Mouse (Mus musculus) thymus, adult 2 months (tissue): ENCODE data around the gene Alox12b. TPM values are rescaled to one million over a fixed set of nuclear protein-coding genes. Genes with fewer than 3 reads are reported as not detected.

Source experiments
- DNase-seq: peaks from one replicate; pipeline ENCODE4 v3.0.0; 2021
- H3K27ac ChIP-seq: fragments of 200-500 bp; 2 replicates; pipeline ENCODE4 v1.5.1; 2012; ENCODE audit warnings: low read length, control low read depth; ENCODE audit not compliant: control insufficient read depth, insufficient read depth
- H3K27me3 ChIP-seq: fragments of 200-500 bp; 2 replicates; pipeline ENCODE4 v1.6.1; 2012; ENCODE audit warnings: mild to moderate bottlenecking, low read length, moderate library complexity, mixed read lengths; ENCODE audit not compliant: control insufficient read depth, insufficient read depth
- H3K36me3 ChIP-seq: fragments of 200-500 bp; 2 replicates; pipeline ENCODE4 v1.6.1; 2012; ENCODE audit warnings: mild to moderate bottlenecking, low read length, moderate library complexity; ENCODE audit not compliant: control insufficient read depth, insufficient read depth
- H3K4me1 ChIP-seq: fragments of 200-500 bp; replicated peaks from 2 replicates; pipeline ENCODE4 v1.6.1; 2012; ENCODE audit warnings: low read length; ENCODE audit not compliant: control insufficient read depth, insufficient read depth
- H3K4me3 ChIP-seq: fragments of 200-500 bp; 2 replicates; pipeline ENCODE4 v1.5.1; 2012; ENCODE audit warnings: mild to moderate bottlenecking, low read length, control low read depth, moderate library complexity; ENCODE audit not compliant: control insufficient read depth, insufficient read depth
- CTCF ChIP-seq: fragments of 200-500 bp; IDR thresholded peaks from 2 replicates; pipeline ENCODE4 v1.5.1; 2012; ENCODE audit warnings: mild to moderate bottlenecking, control low read depth, low read length, moderate library complexity, borderline replicate concordance; ENCODE audit not compliant: control insufficient read depth, poor library complexity, insufficient read depth; ENCODE audit errors: extremely low read depth
- POLR2A ChIP-seq: fragments of 200-500 bp; IDR thresholded peaks from 2 replicates; pipeline ENCODE4 v1.6.1; 2012; ENCODE audit warnings: mild to moderate bottlenecking, low read length, control low read depth, moderate library complexity; ENCODE audit not compliant: control insufficient read depth, poor library complexity, insufficient read depth; ENCODE audit errors: extremely low read depth
- WGBS: fragments of 180-500 bp; shearing (Covaris S2); methylation state at CpG from one replicate; pipeline ENCODE4 v1.1.7; 2018; 5-methylcytosine and 5-hydroxymethylcytosine counted together
- polyA plus RNA-seq: library from polyadenylated mRNA; depleted of rRNA; stranded (reverse); fragments of >200 nt; gene quantifications from 2 replicates; pipeline ENCODE4 v1.2.3, GENCODE M21; 2012

Gene Alox12b
- polyA plus RNA-seq, 1 experiment = 1.00 TPM

DNA sequence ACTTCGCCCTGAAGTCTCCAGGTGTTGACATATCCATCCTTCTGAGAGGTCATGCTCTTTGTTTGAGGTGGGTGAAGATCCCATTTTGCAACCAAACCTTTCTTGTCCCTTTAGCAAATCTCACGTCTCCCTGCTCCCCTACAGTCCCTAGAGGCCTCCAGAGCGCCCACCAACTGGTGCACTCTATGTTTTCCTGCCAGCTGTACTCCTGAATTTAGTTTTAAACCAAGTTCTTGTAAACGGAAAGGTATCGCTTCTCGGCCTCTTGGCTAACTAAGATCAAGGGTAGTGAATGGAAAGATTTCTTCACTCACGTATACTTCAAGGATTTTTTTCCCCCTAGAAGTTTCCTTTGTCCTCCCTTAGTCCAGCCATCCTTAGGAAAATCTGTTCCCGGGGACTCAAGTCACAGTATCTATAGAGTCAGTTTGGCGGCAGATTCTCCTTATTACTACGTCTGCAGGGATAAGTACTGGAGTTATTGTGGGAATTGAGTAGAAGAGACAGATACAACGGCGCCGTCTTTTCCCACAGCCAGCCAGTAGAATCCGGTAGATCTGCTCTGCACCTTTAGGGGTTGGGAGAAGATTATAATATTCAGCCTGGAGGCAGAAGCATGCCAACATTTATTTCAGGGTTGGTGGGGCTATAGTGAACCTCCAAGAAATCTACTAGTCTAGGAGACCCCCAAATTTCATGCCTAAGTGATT, 37.2 kb upstream of the Alox12b start:
- Histone ChIP-seq H3K27ac (no peak overlapping the region), H3K27me3 (peaks cover 13% of the 10 kb centered on the region), H3K4me1 (peaks cover 40% of the 10 kb centered on the region), H3K36me3 (no peaks in the 10 kb centered on the region), H3K4me3 (no peak overlapping the region)
- no peak for DNase-seq
- no peak for TF ChIP-seq CTCF
- TF ChIP-seq POLR2A = no peak
- 80% methylated on average over 14 of the region's 14 CpGs for WGBS

- H3K4me3 ChIP-seq = peak within 1 kb of the TSS; percentile 77
- 7% methylated on average over 27 of the region's 27 CpGs for WGBS
- H3K27ac ChIP-seq = no peak within 1 kb of the TSS
- peaks cover 40% of the 10 kb centered on the region for H3K4me1 ChIP-seq
- peaks cover 13% of the 10 kb centered on the region for H3K27me3 ChIP-seq
- no peak for DNase-seq
- TF ChIP-seq POLR2A (no peak), CTCF (no peak)
- no peaks in the 10 kb centered on the region for H3K36me3 ChIP-seq
Observed at GRCm38 (mm10) chr11:69120221-69121000, 36.4 kb upstream of the Alox12b start, which contains the start of gene Hes7. Hes7 (plus strand) TSS chr11:69120404.

GRCm38 (mm10) chr11:69121001-69121740, 35.6 kb upstream of the Alox12b start:
- no peak overlapping the region for H3K27ac ChIP-seq
- DNase-seq = no peak
- H3K4me3 ChIP-seq = peak overlapping the region; percentile 77
- peaks cover 46% of the 10 kb centered on the region for H3K4me1 ChIP-seq
- under 1% methylated on average over 33 of the region's 33 CpGs for WGBS
- H3K36me3 ChIP-seq = no peaks in the 10 kb centered on the region
- TF ChIP-seq CTCF (no peak), POLR2A (no peak)
- peaks cover 13% of the 10 kb centered on the region for H3K27me3 ChIP-seq

- Histone ChIP-seq H3K4me1 (peaks cover 49% of the 10 kb centered on the region), H3K27ac (no peak overlapping the region), H3K4me3 (peak overlapping the region; percentile 77), H3K27me3 (peaks cover 13% of the 10 kb centered on the region), H3K36me3 (no peaks in the 10 kb centered on the region)
- DNase-seq = peak; percentile 33
- 1% methylated on average over 32 of the region's 32 CpGs for WGBS
- TF ChIP-seq CTCF (no peak), POLR2A (no peak)
Observed at GRCm38 (mm10) chr11:69121741-69122335, 35.0 kb upstream of the Alox12b start.

DNA sequence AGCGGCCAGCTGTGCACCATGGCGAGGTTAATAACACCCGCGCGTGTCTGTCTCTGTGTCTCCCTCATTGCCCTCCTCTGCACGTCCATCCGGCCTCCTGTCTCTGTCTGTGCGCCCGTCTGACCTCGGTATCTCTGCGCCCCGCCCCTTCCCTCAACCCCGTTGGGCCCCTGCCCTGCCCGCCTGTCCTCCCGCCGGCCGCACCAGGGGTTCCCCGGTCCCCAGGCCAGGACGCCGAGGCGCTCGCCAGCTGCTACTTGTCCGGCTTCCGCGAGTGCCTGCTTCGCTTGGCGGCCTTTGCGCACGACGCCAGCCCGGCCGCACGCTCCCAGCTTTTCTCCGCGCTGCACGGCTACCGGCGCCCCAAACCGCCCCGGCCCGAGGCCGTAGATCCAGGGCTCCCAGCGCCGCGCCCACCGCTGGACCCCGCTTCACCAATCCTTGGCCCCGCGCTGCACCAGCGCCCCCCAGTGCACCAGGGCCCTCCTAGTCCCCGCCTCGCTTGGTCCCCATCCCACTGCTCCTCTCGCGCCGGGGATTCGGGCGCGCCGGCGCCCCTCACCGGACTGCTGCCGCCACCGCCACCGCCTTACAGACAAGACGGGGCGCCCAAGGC, 34.3 kb upstream of the Alox12b start, which contains the start of gene 9130213A22Rik:
9130213A22Rik (minus strand) TSS at position 254 of the 616 bp plus-strand sequence.
- WGBS = under 1% methylated on average over 64 of the region's 66 CpGs
- TF ChIP-seq CTCF (peak; percentile 61; the same call in 1 of the 2 replicates), POLR2A (no peak)
- Histone ChIP-seq H3K4me3 (peak within 1 kb of the TSS; percentile 77), H3K27ac (no peak within 1 kb of the TSS), H3K36me3 (no peaks in the 10 kb centered on the region), H3K4me1 (peaks cover 47% of the 10 kb centered on the region), H3K27me3 (peaks cover 13% of the 10 kb centered on the region)
- DNase-seq = peak; percentile 81
